Mouse (Mus musculus) intestine, embryonic 14.5 days (tissue): Measurements from ENCODE around the gene 0610030E20Rik. TPM values are rescaled to one million over a fixed set of nuclear protein-coding genes. Genes with fewer than 3 reads are reported as not detected.

Source experiments
- ATAC-seq: fragments of 200-750 bp; cut with Nextera tagmentation; replicated peaks from 2 replicates; pipeline ENCODE4 v1.8.0; 2017; ENCODE audit warnings: low read depth, moderate number of reproducible peaks, moderate TSS enrichment, moderate library complexity; ENCODE audit not compliant: low FRiP score, low TSS enrichment
- DNase-seq: peaks from one replicate; pipeline ENCODE4 v3.0.0-alpha.2; 2018; ENCODE audit warnings: low spot score
- H3K27ac ChIP-seq: fragments of 300-500 bp; sonication (generic); 2 replicates; pipeline ENCODE4 v1.5.1; 2014; ENCODE audit warnings: low read depth, mild to moderate bottlenecking, control low read depth
- H3K27me3 ChIP-seq: fragments of 300-500 bp; sonication (generic); replicated peaks from 2 replicates; pipeline ENCODE4 v1.6.1; 2014; ENCODE audit warnings: low read length, control low read depth; ENCODE audit not compliant: control insufficient read depth, insufficient read depth
- H3K36me3 ChIP-seq: fragments of 300-500 bp; sonication (generic); 2 replicates; pipeline ENCODE4 v1.6.1; 2014; ENCODE audit warnings: low read length, control low read depth; ENCODE audit not compliant: control insufficient read depth, insufficient read depth
- H3K4me1 ChIP-seq: fragments of 300-500 bp; sonication (generic); replicated peaks from 2 replicates; pipeline ENCODE4 v1.6.1; 2014; ENCODE audit warnings: low read length, control low read depth, mixed read lengths; ENCODE audit not compliant: control insufficient read depth, insufficient read depth
- H3K4me2 ChIP-seq: fragments of 300-500 bp; sonication (generic); 2 replicates; pipeline ENCODE4 v1.6.1; 2014; ENCODE audit warnings: low read length
- H3K4me3 ChIP-seq: fragments of 300-500 bp; sonication (generic); 2 replicates; pipeline ENCODE4 v1.5.1; 2014; ENCODE audit warnings: low read depth, low read length, control low read depth, mixed read lengths
- H3K9ac ChIP-seq: fragments of 300-500 bp; sonication (generic); 2 replicates; pipeline ENCODE4 v1.6.1; 2014; ENCODE audit warnings: mild to moderate bottlenecking, low read length
- H3K9me3 ChIP-seq: fragments of 300-500 bp; sonication (generic); 2 replicates; pipeline ENCODE4 v1.6.1; 2016; ENCODE audit warnings: low read length, control low read depth; ENCODE audit not compliant: control insufficient read depth
- WGBS: fragments of 180-500 bp; shearing (Covaris S2); extraction: QIAGEN DNeasy Blood & Tissue Kit; methylation state at CpG from one replicate; pipeline ENCODE4 v1.1.7; 2014; 5-methylcytosine and 5-hydroxymethylcytosine counted together
- polyA plus RNA-seq: library from polyadenylated mRNA; unstranded; fragments of >200 nt; fragmentation: Nextera tagmentation; extraction: Ambion mirVana; gene quantifications from 2 replicates; pipeline ENCODE4 v1.2.1, GENCODE M21; 2014

The 0610030E20Rik gene
- polyA plus RNA-seq, 1 experiment from 2014 or later = 25.0 TPM

GRCm38 (mm10) chr6:72388791-72389329 lies 41.7 kb downstream of the 0610030E20Rik start:
- H3K27me3 ChIP-seq = no peaks in the 10 kb centered on the region
- 75% methylated on average over 6 of the region's 6 CpGs for WGBS
- peaks cover 14% of the 10 kb centered on the region for H3K4me1 ChIP-seq
- H3K4me3 ChIP-seq = peak overlapping the region; percentile 52
- ATAC-seq (no peak), DNase-seq (no peak)
- H3K27ac ChIP-seq = peak overlapping the region; percentile 90
- peak overlapping the region; percentile 63 for H3K4me2 ChIP-seq
- H3K9ac ChIP-seq = peak overlapping the region; percentile 64
- H3K9me3 ChIP-seq = no peaks in the 10 kb centered on the region
- H3K36me3 ChIP-seq = peaks cover 20% of the 10 kb centered on the region

GRCm38 (mm10) chr6:72389471-72389940 lies 42.4 kb downstream of the 0610030E20Rik start:
- WGBS = 17% methylated on average over 13 of the region's 13 CpGs
- H3K4me1 ChIP-seq = peaks cover 14% of the 10 kb centered on the region
- peak overlapping the region; percentile 64 for H3K9ac ChIP-seq
- ATAC-seq = peak; percentile 25; the same call in 1 of the 2 replicates
- peak overlapping the region; percentile 90 for H3K27ac ChIP-seq
- peak overlapping the region; percentile 63 for H3K4me2 ChIP-seq
- no peak for DNase-seq
- no peaks in the 10 kb centered on the region for H3K27me3 ChIP-seq
- H3K9me3 ChIP-seq = no peaks in the 10 kb centered on the region
- H3K4me3 ChIP-seq = peak overlapping the region; percentile 52
- H3K36me3 ChIP-seq = peaks cover 20% of the 10 kb centered on the region

GRCm38 (mm10) chr6:72389941-72390771 lies 43.0 kb downstream of the 0610030E20Rik start, which contains the start of gene Vamp8:
TSS of gene Vamp8 (minus strand) at chr6:72390703.
- H3K27me3 ChIP-seq = no peaks in the 10 kb centered on the region
- H3K4me2 ChIP-seq = peak within 1 kb of the TSS; percentile 63
- WGBS = under 1% methylated on average over 31 of the region's 33 CpGs
- ATAC-seq (peak; percentile 87), DNase-seq (peak; percentile 88)
- no peaks in the 10 kb centered on the region for H3K9me3 ChIP-seq
- H3K36me3 ChIP-seq = peaks cover 16% of the 10 kb centered on the region
- H3K4me1 ChIP-seq = peaks cover 14% of the 10 kb centered on the region
- peak within 1 kb of the TSS; percentile 64 for H3K9ac ChIP-seq
- peak within 1 kb of the TSS; percentile 90 for H3K27ac ChIP-seq
- peak within 1 kb of the TSS; percentile 52 for H3K4me3 ChIP-seq

- Histone ChIP-seq H3K4me1 (peaks cover 14% of the 10 kb centered on the region), H3K27me3 (no peaks in the 10 kb centered on the region), H3K36me3 (peaks cover 8% of the 10 kb centered on the region), H3K9ac (peak overlapping the region; percentile 64), H3K4me2 (peak overlapping the region; percentile 63), H3K27ac (peak overlapping the region; percentile 90), H3K9me3 (no peaks in the 10 kb centered on the region), H3K4me3 (peak overlapping the region; percentile 52)
- WGBS = 8% methylated on average over 11 of the region's 12 CpGs
- ATAC-seq = peak; percentile 48
- DNase-seq = peak; percentile 63
Measured at GRCm38 (mm10) chr6:72390795-72391521, 43.8 kb downstream of the 0610030E20Rik start.

GRCm38 (mm10) chr6:72392341-72392740 lies 45.2 kb downstream of the 0610030E20Rik start:
- 92% methylated on average over 5 of the region's 5 CpGs for WGBS
- H3K27ac ChIP-seq = no peak overlapping the region

GRCm38 (mm10) chr6:72396837-72397251 lies 49.7 kb downstream of the 0610030E20Rik start:
- Histone ChIP-seq H3K4me3 (no peak overlapping the region), H3K9me3 (no peaks in the 10 kb centered on the region), H3K9ac (no peak overlapping the region), H3K27me3 (no peaks in the 10 kb centered on the region), H3K27ac (no peak overlapping the region), H3K36me3 (no peaks in the 10 kb centered on the region), H3K4me1 (no peaks in the 10 kb centered on the region; the same call in 1 of the 2 replicates), H3K4me2 (no peak overlapping the region)
- DNase-seq (no peak), ATAC-seq (no peak)
- WGBS = 69% methylated on average over 10 of the region's 10 CpGs

More at GRCm38 (mm10) chr6:72392341-72392740, 45.2 kb downstream of the 0610030E20Rik start:
- no peak overlapping the region for H3K4me2 ChIP-seq
- no peak overlapping the region for H3K9ac ChIP-seq
- H3K9me3 ChIP-seq = no peaks in the 10 kb centered on the region
- peaks cover 14% of the 10 kb centered on the region for H3K4me1 ChIP-seq
- no peak for ATAC-seq
- H3K27me3 ChIP-seq = no peaks in the 10 kb centered on the region
- H3K36me3 ChIP-seq = no peaks in the 10 kb centered on the region
- no peak overlapping the region for H3K4me3 ChIP-seq
- no peak for DNase-seq

- H3K4me3 ChIP-seq = no peak overlapping the region
- H3K9ac ChIP-seq = no peak overlapping the region
- H3K4me2 ChIP-seq = no peak overlapping the region
- H3K36me3 ChIP-seq = no peaks in the 10 kb centered on the region
- no peak overlapping the region for H3K27ac ChIP-seq
- H3K4me1 ChIP-seq = no peaks in the 10 kb centered on the region
- 54% methylated on average over 2 of the region's 2 CpGs for WGBS
- ATAC-seq (no peak), DNase-seq (no peak)
- no peaks in the 10 kb centered on the region for H3K9me3 ChIP-seq
- no peaks in the 10 kb centered on the region for H3K27me3 ChIP-seq
Measured at GRCm38 (mm10) chr6:72399967-72400366, 52.9 kb downstream of the 0610030E20Rik start.

- ATAC-seq (no peak), DNase-seq (peak; percentile 79)
- 17% methylated on average over 7 of the region's 7 CpGs for WGBS
Measured at GRCm38 (mm10) chr6:72401875-72402274, 54.8 kb downstream of the 0610030E20Rik start.

More at GRCm38 (mm10) chr6:72401875-72402274, 54.8 kb downstream of the 0610030E20Rik start:
- no peaks in the 10 kb centered on the region for H3K27me3 ChIP-seq
- no peaks in the 10 kb centered on the region for H3K9me3 ChIP-seq
- H3K4me2 ChIP-seq = no peak overlapping the region
- H3K27ac ChIP-seq = no peak overlapping the region
- H3K4me1 ChIP-seq = no peaks in the 10 kb centered on the region
- H3K9ac ChIP-seq = no peak overlapping the region
- no peak overlapping the region for H3K4me3 ChIP-seq
- no peaks in the 10 kb centered on the region for H3K36me3 ChIP-seq
